Mouse (Mus musculus) olfactory bulb, adult 2 months (tissue): ENCODE results near the gene Stambp.

ENCODE experiments used
- CTCF ChIP-seq: fragments of 200-500 bp; IDR thresholded peaks from 2 replicates; pipeline ENCODE4 v1.5.1; 2012; ENCODE audit warnings: low read depth, mild to moderate bottlenecking, low read length, moderate library complexity; ENCODE audit not compliant: insufficient read depth
- POLR2A ChIP-seq: fragments of 200-500 bp; IDR thresholded peaks from 2 replicates; pipeline ENCODE4 v1.6.1; 2012; ENCODE audit warnings: mild to moderate bottlenecking, low read depth, low read length, moderate library complexity; ENCODE audit not compliant: insufficient read depth

DNA sequence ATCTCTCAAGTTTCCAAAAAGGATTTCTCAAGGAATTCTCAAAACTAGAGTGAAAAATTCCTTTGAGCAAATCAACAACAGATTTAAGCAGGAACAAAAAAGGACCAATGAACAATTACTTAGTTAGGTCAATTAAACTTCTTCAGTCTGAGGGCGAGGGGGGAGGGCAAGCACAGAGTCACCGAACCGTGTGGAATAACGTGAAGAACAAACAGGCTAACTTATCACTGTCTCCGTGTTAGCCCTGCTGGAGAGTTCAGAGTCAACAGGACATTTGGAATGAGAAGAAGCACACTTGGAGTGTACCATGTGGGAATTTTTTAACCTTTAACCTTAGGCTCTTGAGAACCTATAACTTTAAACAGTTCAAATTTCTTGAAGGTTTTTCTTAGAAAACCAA, 24.2 kb downstream of the Stambp start:
- TF ChIP-seq CTCF (no peak), POLR2A (no peak)
